Mouse (Mus musculus) heart, postnatal 10 days (tissue): ENCODE results near the gene Reg2. TPM values are rescaled to one million over a fixed set of nuclear protein-coding genes. Genes with fewer than 3 reads are reported as not detected.
"Not testable (repeated sequence)": the region's sequence is repeated elsewhere in the genome, so short reads cannot be mapped to it uniquely, and the experiment has no call there.

ENCODE experiments used
- DNase-seq, 2 experiments: peaks; one replicate each; pipeline ENCODE4 v3.0.0; 2021
- intact Hi-C: fragments of 180-260 bp; cut with DNase I; formaldehyde crosslinking; loops from one replicate; pipeline ENCODE4 v1.15.1; 2025
- total RNA-seq, 2 experiments: library from RNA; stranded (reverse); gene quantifications; 2 replicates each; pipeline ENCODE4 v1.2.3; 2021

The Reg2 gene
- not detected for total RNA-seq

- DNase-seq, intact Hi-C loops: not testable (repeated sequence)
These were observed at the start of gene Reg2 for GRCm38 (mm10) chr6:78395323-78395722. Gene Reg2 (plus strand): TSS chr6:78395623.

- no peak for DNase-seq
These were observed 33.4 kb upstream of the Reg2 start for GRCm38 (mm10) chr6:78361971-78362563.

DNA sequence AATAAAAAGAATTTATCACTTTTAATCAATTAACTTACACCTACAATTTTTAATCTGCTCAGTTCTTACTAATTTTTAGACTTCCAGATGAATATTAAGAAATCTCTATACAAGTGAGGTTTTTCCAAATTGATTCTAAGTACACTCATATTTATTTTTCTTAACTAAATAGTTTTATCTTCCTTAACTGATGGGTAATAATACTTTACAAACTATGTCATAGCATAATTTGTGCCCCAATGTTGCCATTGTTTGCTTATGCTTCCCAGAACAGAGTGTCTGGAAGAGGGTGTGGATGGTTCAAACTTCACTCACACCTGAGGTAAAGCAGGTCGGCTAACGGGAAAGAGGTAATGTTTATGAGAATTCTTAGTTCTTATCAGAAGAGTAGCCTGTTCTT, 25.1 kb upstream of the Reg2 start, which contains the start of gene Reg3b:
Reg3b (plus strand) TSS at position 301 of the 400 bp plus-strand sequence.
- no peak for DNase-seq
- intact Hi-C loops, result no loop called here

More at GRCm38 (mm10) chr6:78361971-78362563, 33.4 kb upstream of the Reg2 start:
- intact Hi-C loops, result no loop called here

GRCm38 (mm10) chr6:78378765-78379164, 16.7 kb upstream of the Reg2 start, which contains the start of gene Reg3d:
Gene Reg3d (minus strand): TSS chr6:78378865.
- DNase-seq, result no peak
- intact Hi-C loops, result no loop called here

DNA sequence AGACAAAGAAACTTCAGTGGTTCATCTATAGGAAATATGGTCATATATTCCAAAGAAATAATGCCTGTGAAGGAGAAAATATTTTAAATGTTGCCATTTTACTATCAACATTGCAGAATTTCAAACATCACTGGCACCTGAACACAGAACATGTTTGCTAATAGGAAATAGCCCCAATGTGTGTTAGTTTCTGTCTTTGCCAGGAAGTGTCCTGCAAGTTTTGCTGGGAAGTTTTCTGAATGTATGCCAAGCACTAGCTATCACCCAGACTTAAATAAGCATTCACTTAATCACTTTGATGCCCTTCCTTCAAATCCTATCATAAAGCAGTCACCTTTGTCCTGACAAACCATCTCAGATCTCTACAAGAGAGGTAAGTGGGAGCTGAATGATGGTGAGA, 15.0 kb upstream of the Reg2 start, which contains the start of gene Reg3a:
Reg3a (plus strand) TSS at position 301 of the 400 bp plus-strand sequence.
- DNase-seq, result no peak

DNA sequence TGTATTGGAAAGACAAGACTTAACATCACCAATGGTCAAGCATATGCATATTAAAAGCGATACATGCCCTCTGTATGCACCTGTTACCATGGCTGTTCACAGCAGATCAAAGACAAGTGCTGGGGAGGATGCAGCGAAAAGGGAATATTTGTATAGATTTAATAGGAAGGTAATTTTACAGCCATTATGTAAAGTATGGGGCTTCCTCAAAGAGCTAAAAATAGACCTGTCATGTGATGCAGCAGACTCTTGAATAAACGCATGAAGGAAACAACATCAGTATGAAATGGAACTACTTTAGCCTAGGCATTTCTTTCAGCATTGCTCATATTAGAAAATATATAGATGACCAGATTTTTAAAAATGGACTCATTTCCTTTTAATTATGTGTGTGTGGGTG, 9.8 kb upstream of the Reg2 start:
- no peak for DNase-seq
- intact Hi-C loops, result no loop called here

More for the DNA sequence above, 15.0 kb upstream of the Reg2 start, which contains the start of gene Reg3a:
- intact Hi-C loops, result no loop called here

DNA sequence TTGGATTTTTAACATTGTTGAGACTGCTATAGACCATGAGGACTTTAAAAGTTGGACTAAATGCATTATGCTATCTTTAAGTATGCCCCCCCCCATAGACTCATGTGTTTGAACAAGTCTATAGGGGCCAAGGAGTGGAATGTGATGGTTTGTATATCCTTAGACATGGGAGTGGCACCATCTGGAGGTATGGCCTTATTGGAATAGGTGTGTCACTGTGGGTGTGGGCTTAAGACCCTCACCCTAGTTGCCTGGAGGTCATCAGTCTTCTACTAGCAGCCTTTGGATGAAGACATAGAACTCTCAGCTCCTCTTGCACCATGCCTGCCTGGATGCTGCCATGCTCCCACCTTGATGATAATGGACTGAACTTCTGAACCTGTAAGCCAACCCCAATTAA, 27.0 kb downstream of the Reg2 start, which contains the start of gene Reg1:
Reg1 (plus strand) TSS at position 301 of the 400 bp plus-strand sequence.
- DNase-seq, intact Hi-C loops: not testable (repeated sequence)

- DNase-seq, result no peak
- intact Hi-C loops, result no loop called here
These were observed 30.1 kb downstream of the Reg2 start for GRCm38 (mm10) chr6:78425497-78425896.

- intact Hi-C loops, result no loop called here
- no peak for DNase-seq
These were observed 51.8 kb downstream of the Reg2 start for GRCm38 (mm10) chr6:78447202-78447601.

DNA sequence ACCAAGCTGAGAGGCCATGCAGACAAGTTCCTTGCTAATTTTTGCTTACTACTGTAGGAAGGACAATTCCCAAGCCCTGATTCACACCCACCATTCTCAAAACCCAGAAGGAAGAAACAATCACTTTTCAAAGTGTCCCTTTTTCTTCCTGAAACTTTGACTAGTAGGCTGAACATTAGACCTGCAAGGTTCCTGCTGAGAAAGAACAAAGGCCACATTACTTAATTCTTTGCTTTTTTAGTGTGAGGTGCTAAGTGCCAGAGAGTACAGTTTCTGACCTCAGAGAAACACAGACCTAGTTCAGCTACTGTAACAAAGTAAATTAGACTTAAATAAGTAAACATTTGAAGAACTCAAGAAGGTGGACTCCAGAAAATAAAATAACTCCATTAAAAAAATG, 53.0 kb downstream of the Reg2 start:
- intact Hi-C loops, result no loop called here
- DNase-seq, result no peak

DNA sequence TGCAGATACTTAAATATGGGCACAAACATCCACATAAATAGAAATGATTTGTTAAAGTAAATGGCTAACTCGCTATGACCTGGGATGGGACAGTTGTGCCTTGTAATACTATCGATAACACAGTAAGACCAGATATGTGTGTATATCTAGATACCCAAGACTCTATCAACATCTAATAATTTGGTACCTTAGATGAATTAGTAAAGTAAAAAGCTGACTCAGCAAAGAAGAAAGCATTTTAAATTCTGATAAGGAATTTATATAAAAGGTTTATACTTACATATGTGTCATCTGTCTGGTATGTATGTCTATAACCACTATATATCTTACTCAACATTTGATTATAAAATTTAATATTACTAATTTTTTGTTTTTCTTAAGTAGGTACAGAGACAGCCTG, 57.4 kb downstream of the Reg2 start:
- no peak for DNase-seq
- intact Hi-C loops, result no loop called here

Other genes with a start within 250 kb of the Reg2 start
- not detected for gene Reg3b, start 25.0 kb upstream of the Reg2 start, total RNA-seq
- gene Reg3d, start 16.8 kb upstream of the Reg2 start, total RNA-seq, result not detected
- gene Reg3a, start 14.9 kb upstream of the Reg2 start, total RNA-seq, result not detected
- gene Reg1, start 27.1 kb downstream of the Reg2 start, total RNA-seq, result not detected
- gene Reg3g, start 73.2 kb downstream of the Reg2 start, total RNA-seq, result 1 to 10 TPM in 1 of 2 experiments, not detected in 1; 2.3 TPM